Mouse (Mus musculus): ENCODE results near the gene Nop53.

Nop53 gene

DNA sequence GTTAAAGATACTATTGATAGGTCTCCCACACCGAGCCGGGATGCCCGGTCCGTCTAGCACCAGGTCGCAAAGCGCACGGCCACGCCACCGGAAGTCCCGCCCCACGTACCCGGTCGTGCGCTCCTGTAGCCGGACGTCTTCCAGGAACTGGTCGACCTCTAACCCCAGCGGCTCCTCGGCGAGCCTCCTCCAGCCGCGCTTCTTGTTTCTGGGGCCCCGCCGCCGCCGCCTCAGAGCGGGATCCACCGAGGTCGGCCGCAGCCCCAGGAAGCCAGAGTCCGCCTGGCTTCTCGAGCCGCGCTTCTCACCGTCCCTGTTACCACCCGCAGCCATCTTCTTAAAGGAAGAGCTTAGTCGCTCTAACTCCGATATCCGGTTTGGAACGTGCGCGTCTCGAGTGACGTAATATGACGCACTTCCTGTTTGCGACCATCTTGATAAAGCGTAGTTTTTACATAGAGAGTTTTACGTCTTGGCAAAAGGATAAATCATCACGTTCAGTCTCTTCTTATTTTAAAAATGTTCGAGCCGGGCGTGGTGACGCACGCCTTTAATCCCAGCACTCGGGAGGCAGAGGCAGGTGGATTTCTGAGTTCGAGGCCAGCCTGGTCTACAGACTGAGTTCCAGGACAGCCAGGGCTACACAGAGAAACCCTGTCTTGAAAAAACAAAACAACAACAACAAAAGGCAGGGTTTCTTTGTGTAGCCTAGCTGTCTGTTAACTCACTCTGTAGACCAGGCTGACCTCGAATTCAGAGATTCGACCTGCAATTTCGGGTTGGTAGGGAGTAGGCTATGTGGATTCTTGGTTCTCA is at the start of gene Nop53:
Gene Nop53, minus strand, starts transcription at position 354 of the 816 bp plus-strand sequence.
- peak; percentile 89 for DNase-seq

DNA sequence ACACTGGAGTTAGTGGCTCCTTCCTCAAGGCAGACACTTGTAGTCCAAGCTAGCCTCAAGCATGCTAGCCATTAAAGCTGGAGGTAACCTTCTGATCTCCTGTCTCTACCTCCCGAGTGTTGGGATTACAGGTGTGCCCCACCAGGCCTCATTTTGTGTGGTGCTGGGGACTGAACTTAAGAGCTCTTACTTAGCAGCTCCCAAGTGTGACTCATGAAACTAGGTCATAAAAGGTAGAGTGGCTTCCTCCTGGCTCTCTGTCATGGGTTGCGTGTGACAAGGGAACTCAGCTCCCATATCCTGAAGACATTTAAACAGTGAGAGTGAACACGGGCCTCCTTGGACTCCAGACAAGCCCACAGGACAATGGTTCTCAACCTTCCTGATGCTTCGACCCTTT is 47.9 kb upstream of the Nop53 start:
- DNase-seq, result no peak

DNA sequence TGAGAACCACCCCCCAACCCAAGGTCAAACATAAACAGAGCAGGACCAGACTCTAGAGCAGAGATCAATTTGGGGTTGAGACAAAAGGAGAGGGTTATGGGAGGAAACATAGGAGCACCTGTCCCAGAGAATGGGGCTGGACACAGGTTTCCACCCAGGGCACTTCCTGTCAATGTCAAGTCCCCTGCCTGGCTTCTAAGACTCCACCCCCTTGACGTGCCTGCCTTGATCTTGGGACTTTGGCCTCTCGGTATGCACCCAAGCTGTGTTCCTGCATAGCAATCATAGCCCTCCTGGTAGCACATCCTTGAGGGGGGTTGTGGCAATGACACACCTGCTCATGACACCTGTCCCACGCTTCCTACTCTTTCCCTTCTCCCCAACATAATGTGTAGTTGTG is 47.3 kb upstream of the Nop53 start:
- no peak for DNase-seq

DNA sequence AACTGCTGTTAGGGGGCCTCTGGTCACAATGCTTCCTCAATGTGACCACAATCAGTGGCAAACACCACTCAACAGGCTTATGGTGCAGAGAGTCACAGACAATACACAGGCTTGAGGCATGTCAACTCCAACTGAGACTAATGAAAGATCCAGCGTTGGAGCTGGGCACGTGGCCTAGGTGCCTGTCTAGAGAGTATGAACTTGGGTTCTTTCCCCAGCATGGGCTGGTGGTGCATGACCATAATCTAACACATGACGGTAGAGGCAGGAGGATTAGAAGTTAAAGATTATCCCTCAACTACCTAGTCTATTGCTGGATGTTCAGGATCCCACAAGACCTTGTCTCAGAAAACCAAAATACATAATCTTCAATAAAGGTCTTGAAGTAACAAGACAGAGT is 45.9 kb upstream of the Nop53 start:
- DNase-seq, result no peak

DNA sequence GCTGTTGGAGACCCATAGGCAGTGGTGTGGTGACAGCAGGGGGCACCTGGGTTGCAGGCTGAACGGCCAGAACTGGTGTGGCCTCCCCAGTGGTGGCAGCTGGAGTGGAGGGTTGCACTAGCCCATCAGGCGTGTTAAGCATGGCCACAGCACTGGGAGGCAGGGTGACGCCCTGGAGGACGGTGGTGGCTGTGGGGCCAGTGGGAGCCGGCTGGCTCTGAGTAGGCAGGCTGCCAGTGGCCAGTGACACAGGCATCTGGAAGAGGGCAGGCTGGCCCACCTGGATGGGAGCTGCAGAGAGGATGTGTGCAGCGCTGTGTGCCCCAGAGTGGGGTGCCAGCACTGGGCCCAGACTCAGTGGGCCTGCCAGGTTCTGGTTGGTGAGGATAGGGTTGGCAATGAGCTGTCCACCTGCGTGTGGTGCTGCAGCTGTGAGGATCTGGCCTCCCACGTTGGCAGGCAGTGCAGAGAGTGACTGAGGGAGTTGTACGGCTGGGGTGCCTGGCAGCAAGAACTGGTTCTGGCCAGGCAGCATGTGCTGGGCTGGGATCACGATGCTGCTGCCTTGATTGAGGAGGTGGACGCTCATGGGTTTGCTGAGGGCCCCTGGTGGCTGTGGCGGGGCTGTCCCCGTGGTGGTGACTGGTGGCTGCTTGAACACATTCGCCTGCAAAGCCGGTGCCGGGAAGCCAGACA is 41.9 kb upstream of the Nop53 start:
- no peak for DNase-seq

DNA sequence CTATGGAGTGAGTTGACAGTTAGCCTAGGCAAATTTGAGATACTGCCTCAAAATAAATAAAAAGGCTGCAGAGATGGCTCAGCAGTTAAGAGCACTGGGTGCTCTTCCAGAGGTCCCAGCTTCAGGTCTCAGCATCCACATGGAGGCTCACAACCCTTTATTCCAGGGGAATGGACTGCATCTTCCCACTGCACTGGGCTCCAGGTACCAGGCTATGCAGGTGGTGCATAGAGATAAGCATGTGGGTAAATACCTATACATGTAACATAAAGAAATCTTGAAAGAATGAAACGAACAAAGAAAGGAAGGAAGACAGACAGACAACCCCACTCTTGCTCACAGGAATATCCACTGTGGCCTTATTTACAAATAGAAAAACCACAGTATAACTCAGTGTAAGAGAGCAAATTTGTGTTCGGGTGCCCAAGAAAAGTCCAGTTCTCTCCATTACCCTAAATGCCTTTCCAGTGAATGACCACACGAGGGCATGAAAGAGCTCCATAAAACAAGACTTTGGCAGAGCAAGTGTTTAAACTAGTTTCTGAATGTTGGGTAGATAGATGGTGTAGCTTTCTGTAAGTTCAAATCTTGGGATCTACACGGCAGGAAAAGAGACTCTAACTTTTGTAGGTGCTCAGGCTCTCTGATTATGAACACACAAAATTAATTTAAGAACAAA is 37.0 kb upstream of the Nop53 start:
- peak; percentile 46 for DNase-seq

DNA sequence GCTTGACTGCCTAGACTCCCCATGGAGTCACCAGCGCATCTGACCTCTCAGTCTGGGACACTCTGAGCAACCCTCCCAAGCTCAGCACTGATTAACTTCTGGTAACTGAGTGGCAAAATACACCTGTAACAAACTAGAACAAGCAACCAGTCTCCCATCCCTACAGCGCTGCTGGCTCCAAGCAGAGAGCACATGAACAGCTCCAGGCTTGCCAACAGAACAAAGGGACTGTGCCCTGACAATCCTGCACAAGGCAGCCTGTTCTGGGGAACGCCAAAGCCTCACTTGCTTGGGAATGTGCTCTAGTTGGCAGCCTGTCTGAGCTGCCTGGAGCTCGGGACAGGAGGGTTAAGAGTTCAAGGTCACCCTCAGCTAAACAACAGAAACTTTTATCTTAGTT is 35.7 kb upstream of the Nop53 start:
- DNase-seq, result no peak

DNA sequence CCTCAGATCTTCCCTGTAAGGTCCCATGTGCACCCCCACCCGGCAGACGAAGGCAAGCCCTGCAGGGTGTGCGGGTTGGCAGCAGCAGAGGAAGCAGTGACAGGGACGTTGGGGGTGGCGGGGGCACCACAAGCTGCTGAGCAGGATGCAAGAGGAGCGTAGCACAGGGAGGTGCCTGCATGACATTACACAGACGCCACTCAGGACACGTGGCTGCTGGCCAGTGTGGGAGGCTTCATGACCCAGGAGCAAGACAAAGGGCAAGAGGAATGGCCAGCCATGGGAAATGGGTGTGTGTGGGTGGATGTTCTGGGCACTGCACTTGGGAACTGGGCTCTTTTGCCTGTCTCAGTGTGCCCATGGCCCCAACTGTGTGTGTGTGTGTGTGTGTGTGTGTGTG is 34.4 kb upstream of the Nop53 start:
- DNase-seq, result no peak

DNA sequence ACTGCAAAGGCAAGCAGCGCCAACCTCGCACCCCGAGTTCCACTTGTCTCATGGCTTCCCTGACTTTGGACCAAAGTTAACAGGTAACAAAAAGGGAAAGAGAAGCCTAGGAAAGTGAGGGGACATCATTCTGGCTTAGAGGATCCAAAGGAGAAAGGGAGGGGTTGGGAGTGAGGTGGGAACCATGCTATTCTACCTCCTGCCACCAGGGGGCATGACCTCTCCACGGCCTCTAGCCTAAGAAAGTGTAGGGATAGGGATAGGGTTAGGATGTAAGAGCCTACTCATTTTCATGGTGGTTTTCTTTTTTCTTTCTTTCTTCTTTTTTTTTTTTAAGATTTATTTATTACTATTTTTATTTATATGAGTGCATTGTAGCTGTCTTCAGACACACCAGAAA is 30.0 kb upstream of the Nop53 start:
- peak; percentile 46 for DNase-seq

DNA sequence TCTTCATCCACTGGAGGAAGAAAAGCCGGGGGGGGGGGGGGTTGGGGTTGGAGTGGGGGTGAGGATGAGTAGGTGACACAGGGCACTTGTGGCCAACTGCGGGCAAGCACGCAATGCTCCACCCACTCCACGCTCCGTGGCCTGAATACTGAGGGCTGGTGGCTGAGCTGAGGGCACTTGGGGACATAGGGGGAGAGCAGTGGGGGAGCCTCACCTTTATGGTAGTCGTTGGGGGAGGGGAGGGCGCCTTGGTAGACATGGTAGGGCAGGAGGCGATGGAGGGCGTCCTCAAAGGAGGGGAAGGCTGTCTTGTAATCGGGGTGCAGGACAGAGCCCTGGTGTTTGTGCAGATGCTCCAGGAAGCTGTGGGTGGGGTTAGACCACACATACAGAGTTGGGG is 29.6 kb upstream of the Nop53 start:
- DNase-seq, result peak; percentile 37

DNA sequence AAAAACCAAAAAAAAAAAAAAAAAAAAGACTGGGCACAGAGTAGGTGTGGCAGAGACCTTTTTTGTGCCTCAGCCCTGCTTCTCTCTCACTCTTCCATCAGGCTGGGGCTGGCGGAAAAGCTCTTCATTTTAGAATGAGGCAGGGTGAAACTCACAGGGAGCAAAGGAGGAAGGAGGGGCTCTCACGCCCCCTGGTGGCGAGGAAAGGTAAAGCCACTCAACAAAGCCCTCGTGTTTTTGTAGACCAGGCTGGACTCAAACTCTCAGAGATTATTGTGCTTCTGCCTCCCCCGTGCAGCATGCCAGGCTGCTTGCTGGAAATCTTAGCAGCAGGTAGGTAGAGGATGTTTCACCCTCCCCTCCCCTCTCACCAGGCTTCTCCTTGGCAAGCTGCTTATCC is 28.8 kb upstream of the Nop53 start:
- peak; percentile 63 for DNase-seq

DNA sequence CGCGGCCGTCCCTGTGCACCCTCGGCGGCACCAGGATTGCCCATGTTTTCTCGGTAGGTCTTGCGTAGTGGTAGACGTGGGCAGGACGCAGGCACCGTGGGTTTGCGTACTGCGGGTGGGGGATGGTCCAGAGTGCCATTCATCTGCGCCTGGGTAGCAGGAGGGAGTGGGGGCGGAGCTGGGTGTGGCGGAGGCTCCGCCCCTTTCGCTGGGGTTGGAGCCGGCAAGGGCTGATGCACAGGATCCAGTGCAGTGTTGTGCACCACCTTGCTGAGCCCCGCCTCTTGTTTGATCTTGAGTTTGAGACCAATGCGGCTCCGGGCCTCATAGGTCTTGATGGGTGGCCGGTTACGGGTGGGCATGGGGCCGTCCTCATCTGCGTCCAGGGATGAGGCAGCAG is 26.4 kb upstream of the Nop53 start:
- no peak for DNase-seq

DNA sequence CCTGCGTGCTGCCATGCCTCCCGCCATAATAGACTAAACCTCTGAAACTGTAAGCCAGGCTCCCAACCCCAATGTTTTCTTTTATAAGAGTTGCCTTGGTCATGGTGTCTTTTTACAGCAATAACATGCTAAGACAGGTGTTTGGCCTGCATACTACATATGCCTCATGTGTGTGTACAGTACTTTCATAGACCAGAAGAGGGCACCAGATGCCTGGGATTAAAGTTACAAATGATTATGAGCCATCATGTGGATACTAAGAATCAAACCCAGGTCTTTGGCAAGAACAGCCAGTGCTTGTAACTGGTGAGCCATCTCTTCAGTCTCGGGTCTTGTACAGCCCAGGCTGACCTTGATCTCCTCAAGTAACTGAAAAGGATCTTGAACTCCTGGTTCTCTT is 23.8 kb upstream of the Nop53 start:
- no peak for DNase-seq

DNA sequence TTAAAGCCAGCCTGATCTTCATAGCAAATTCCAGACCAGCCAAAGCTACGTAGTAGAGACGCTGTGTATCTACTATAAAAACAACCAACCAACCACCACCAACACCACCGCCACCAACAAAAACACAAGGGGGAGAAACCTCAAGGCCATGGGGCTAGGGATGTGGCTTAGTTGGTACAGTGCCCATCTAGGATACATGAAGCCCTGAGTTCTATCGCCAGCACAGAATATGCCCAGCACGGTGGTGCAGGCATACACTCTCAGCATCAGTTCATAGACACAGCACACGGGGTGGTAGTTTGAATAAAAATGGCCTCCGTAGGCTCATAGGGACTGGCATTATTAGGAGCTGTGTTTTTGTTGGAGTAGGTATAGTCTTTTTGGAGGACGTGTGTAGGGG is 22.4 kb upstream of the Nop53 start:
- no peak for DNase-seq

DNA sequence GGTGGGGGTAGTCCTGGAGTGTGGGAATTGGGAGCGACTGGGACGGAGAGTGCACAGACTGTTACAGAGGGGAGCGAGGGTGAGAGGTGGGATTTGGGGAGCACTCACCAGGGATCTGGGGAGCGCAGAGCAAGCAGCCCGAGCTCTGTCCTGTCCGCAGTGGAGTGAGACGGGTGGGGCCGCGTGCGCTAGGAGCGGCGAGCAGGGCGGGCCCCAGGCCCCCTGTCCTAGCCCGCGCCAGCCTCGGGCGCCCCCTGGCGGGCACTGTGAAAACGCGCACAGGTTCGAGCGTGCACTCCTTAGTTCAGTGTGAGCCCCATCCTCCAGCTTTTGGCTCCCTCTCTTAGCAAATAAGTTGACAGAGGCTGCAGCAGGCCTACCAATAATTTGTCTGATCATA is 21.4 kb upstream of the Nop53 start, which contains the start of gene Ehd2:
Gene Ehd2, minus strand, starts transcription at position 256 of the 400 bp plus-strand sequence.
- DNase-seq, result peak; percentile 69

DNA sequence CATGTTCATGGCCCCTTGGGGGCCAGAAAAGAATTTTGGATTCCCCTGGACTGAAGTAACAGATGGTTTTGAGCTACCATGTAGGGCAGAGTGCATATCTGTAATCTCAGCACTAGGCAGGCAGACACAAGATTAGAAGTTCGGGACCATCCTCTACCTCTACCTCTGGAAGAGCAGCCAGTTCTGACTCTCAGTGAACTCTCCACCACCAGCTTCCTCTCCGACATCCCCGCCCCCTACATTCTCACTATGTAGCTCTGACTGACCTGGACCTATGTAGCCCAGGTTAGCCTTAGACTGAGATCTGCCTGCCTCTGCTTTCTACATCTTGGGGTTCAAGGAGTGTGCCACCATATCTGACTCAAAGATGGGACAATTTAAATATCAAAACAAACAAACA is 20.6 kb upstream of the Nop53 start:
- DNase-seq, result no peak

DNA sequence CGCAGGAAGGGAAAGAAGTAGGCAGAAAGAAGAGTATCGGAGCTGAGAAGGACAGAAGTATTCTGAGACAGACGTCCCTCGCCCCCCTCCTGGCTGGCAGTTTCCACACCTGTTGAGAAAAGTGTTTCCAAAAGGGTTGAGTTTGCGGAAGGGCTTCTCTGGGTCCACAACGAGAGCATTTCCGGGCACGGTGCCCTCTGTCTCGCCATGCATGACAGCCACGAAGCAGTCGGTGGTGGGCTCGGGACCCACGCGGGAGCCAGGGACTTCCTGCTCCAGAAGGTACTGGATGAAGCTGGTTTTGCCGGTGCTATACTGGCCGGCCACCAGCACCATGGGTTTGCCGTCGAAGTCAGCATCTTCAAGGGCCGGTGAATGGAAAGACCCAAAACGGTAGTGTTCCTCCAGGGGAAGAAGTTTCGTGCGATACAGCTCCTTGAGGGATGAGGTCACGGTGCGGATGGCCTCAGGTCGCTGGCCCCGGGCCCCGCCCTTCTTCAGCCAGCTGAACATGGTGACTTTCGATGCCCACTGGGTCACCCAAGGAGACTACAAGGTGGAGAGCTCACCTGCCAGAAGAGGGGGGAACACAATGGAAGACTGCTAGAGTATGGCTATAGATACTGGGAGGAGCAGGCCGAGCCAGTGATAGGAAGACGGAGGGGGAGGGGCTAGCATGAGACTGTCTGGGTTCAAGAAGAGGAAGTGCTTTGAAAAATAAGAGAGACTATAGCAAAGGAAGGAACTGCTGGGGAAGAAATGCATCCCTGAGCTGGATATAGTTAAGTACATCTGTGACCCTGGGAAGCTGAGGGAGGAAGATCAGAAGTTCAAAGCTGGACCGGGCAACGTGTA is 18.2 kb upstream of the Nop53 start:
- no peak for DNase-seq

DNA sequence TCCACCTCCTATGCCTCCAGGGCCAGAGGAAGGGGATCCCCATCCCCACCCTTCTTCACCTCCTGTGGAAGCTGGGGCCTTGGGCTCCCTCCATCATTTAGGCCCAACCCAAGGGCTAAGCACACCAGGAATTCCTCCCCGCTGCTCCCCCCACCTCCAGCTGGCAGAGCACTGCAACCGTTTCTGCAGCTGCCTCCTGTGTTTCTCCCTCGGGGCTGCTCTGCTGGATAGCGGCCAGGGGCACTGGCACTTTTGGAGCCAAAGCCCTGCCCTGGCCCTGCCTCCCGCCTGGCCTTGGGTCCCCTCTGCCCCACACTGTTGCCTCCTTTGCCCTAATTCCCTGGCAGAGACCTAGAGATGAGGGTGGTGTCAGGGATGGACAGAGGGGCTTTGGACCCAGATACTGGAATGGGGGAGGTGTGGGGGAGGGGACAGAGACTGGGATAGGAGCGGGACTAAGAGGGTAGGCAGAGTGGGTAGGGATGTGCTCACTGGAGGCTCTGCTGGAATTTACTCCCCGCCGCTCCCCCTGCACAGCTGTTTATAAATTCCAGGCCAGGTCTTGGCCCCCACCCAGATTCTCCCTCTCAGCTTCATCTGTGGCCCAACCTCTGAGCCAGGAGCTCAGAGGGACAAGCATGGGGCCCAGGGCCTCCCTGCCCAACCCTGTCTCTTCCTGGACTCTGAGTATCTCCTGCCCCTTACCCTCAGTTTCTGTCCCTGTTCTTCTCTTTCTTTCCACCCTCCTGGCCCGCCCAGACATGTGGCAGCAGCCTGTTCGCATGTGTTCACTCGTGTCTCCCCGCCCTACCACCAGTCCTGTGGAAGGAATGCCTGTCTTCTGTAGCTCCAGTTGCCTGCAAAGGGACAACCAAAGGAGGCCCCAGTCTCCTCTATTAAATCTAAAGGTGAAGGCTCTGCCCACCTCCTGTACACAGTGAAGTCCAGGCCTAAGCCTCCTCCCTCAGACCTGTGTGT is 16.7 kb upstream of the Nop53 start:
- DNase-seq, result no peak

DNA sequence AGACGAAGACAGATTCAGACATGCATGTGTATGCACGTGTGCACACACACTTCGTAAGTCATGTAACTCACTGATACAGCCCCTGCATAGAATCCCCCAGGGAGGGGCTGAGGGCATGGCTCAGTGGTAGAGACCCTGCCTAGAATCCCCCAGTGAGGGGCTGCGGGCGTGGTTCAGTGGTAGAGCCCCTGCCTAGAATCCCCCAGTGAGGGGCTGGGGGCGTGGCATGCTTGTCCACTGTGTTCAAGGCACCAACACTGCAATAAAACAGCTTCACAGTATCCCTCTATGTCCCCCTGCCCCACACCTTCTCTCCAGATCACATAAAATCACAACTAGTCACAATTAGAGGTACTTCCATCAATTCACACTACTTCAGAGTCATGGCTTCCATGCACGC is 15.9 kb upstream of the Nop53 start:
- DNase-seq, result no peak

DNA sequence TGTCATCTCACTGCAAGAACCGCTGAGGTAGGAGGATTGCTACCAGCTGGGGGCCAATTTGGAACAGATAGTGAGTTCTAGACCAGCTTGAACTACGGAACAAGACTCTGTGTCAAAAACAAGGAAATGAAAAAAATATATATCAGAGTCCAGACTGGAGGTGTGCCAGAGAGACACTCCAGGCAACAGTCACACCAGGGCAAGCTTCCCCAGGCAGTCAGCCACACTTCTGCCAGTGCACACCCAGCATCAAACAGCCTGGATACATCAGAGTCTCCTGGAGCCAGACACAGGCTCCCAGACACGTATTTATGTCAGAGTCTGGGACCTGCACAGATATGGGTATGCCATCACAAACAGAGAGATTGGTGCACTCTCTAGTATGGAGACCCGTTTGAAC is 15.4 kb upstream of the Nop53 start:
- no peak for DNase-seq

DNA sequence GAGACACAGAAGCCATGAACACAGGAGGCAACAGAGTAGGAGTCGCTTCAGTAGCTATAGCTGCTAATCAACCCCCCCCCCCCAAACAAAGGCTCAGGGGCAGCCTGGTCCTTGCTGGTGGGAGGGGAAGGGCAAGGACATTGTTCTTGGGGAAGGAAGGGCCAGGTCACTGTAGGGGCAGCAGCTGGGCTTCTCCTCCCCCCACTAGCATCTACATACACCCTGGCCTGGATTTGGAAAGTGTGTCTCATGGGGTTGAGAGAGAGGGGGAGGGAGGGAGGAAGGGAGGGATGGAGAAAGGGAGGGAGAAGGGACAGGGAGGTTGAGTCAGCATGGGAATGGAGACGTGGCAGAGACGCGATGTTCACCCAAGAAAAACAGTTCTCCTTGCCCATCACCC is 14.8 kb upstream of the Nop53 start:
- no peak for DNase-seq

DNA sequence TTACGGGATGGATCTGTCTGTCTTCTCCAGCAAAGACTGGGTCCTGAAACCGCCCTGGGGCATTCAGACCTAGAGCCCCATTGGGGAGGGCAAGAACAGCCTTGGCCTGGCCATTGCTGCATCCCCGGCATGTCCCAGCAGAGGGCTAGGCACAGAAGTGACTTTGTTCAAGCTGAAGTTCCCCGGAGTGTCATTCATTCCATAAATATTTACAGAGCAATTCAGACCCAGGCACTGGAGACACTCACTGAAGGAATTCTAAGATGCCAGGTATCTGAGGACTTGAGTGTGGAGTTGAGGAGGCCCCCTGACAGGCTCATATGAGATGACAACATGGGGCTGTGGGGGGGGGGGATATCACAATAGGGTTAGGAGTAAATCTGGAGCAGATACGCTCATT is 10.3 kb upstream of the Nop53 start:
- no peak for DNase-seq
